Mouse (Mus musculus): ENCODE measurements around the gene Cdk12. TPM values are rescaled to one million over a fixed set of nuclear protein-coding genes. Genes with fewer than 3 reads are reported as not detected.
"Not testable (repeated sequence)": the region's sequence is repeated elsewhere in the genome, so short reads cannot be mapped to it uniquely, and the experiment has no call there.

Cdk12 gene
- polyA plus RNA-seq, 1 experiment: 29.6 TPM

DNA sequence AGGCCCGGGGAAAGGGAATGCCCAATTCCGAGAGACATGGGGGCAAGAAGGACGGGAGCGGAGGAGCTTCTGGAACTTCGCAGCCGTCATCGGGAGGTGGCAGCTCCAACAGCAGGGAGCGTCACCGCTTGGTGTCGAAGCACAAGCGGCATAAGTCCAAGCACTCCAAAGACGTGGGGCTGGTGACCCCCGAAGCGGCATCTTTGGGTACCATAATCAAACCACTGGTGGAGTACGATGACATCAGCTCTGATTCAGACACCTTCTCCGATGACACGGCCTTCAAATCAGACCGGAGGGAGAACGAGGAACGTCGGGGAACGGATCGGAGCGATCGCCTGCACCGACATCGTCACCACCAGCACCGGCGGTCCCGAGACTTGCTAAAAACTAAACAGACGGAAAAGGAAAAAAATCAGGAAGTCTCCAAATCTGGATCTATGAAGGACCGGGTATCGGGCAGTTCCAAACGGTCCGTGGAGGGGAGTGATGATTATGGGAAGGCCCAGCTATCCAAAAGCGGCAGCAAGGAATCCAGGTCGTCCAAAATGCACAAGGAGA, 572 bp downstream of the Cdk12 start:
- no peak for TF ChIP-seq POLR2A (IDR thresholded peaks at IDR 0.05; ENCODE audit: borderline replicate concordance, low read depth, low read length)
- TF ChIP-seq CTCF (IDR thresholded peaks at IDR 0.05; ENCODE audit: low read depth, low read length): no peak
- H3K4me1 ChIP-seq (ENCODE audit: control insufficient read depth, insufficient read depth, low read length): peaks cover 13% of the 10 kb centered on the region
- peak overlapping the region; percentile 57 for H3K27ac ChIP-seq (ENCODE audit: insufficient read depth, low read depth, low read length)
- H3K4me3 ChIP-seq (ENCODE audit: insufficient read depth, low read length): peak overlapping the region; percentile 76

- TF ChIP-seq POLR2A (IDR thresholded peaks at IDR 0.05; ENCODE audit: borderline replicate concordance, low read depth, low read length) (no peak), CTCF (IDR thresholded peaks at IDR 0.05; ENCODE audit: low read depth, low read length) (no peak)
- H3K4me3 ChIP-seq (ENCODE audit: insufficient read depth, low read length): peak overlapping the region; percentile 76
- H3K27ac ChIP-seq (ENCODE audit: insufficient read depth, low read depth, low read length): peak overlapping the region; percentile 57
- H3K4me1 ChIP-seq (ENCODE audit: control insufficient read depth, insufficient read depth, low read length): peaks cover 18% of the 10 kb centered on the region
Measured at GRCm38 (mm10) chr11:98203931-98204421, 1.1 kb downstream of the Cdk12 start.

GRCm38 (mm10) chr11:98205463-98205862, 2.6 kb downstream of the Cdk12 start:
- Histone ChIP-seq H3K27ac (ENCODE audit: insufficient read depth, low read depth, low read length) (no peak overlapping the region), H3K4me1 (ENCODE audit: control insufficient read depth, insufficient read depth, low read length) (peaks cover 21% of the 10 kb centered on the region), H3K4me3 (ENCODE audit: insufficient read depth, low read length) (no peak overlapping the region)
- no peak for TF ChIP-seq POLR2A (IDR thresholded peaks at IDR 0.05; ENCODE audit: borderline replicate concordance, low read depth, low read length)
- no peak for TF ChIP-seq CTCF (IDR thresholded peaks at IDR 0.05; ENCODE audit: low read depth, low read length)

DNA sequence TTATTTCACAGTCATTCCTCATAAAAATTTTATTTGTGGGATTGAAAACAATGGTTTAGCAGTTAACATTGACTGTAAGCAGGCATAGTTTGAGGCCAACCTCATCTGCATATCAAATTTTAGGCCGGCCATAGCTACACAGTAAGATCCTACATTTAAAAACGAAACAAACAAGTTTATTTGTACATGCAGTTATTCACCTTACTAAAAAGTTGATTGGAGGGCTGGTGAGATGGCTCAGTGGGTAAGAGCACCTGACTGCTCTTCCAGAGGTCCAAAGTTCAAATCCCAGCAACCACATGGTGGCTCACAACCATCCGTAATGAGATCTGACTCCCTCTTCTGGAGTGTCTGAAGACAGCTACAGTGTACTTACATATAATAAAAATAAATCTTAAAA, 3.4 kb downstream of the Cdk12 start:
- not testable (repeated sequence) for H3K27ac ChIP-seq (ENCODE audit: insufficient read depth, low read depth, low read length)
- peak overlapping the region; percentile 47; the same call in 1 of the 2 replicates for H3K4me3 ChIP-seq (ENCODE audit: insufficient read depth, low read length)
- peaks cover 18% of the 10 kb centered on the region for H3K4me1 ChIP-seq (ENCODE audit: control insufficient read depth, insufficient read depth, low read length)

GRCm38 (mm10) chr11:98209661-98210060, 6.8 kb downstream of the Cdk12 start:
- peaks cover 16% of the 10 kb centered on the region for H3K4me1 ChIP-seq (ENCODE audit: control insufficient read depth, insufficient read depth, low read length)
- H3K27ac ChIP-seq (ENCODE audit: insufficient read depth, low read depth, low read length); H3K4me3 ChIP-seq (ENCODE audit: insufficient read depth, low read length): not testable (repeated sequence)

DNA sequence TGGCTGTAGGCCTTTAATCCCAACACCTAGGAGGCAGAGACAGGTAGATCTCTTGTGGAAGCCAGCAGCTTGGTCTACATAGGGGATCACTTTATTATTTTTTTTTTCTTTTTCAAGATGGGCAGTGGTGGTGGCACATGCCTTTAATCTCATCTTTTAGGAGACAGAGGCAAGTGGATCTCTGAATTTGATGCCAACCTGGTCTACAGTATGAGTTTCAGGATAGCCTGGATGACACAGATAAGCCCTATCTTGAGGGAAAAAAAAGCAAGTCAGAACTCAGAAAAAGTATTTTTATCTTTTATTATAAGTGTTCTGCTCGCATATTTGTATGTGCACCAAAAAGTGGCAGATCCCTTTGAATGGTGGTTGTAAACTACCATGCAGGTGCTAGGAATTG, 10.5 kb downstream of the Cdk12 start:
- Histone ChIP-seq H3K27ac (ENCODE audit: insufficient read depth, low read depth, low read length) (no peak overlapping the region), H3K4me1 (ENCODE audit: control insufficient read depth, insufficient read depth, low read length) (peaks cover 21% of the 10 kb centered on the region), H3K4me3 (ENCODE audit: insufficient read depth, low read length) (no peak overlapping the region)
- TF ChIP-seq POLR2A (IDR thresholded peaks at IDR 0.05; ENCODE audit: borderline replicate concordance, low read depth, low read length) (no peak), CTCF (IDR thresholded peaks at IDR 0.05; ENCODE audit: low read depth, low read length) (no peak)

GRCm38 (mm10) chr11:98226349-98226748, 23.5 kb downstream of the Cdk12 start:
- H3K4me3 ChIP-seq (ENCODE audit: insufficient read depth, low read length): no peak overlapping the region
- H3K4me1 ChIP-seq (ENCODE audit: control insufficient read depth, insufficient read depth, low read length): no peaks in the 10 kb centered on the region
- no peak overlapping the region for H3K27ac ChIP-seq (ENCODE audit: insufficient read depth, low read depth, low read length)
- TF ChIP-seq CTCF (IDR thresholded peaks at IDR 0.05; ENCODE audit: low read depth, low read length): no peak
- TF ChIP-seq POLR2A (IDR thresholded peaks at IDR 0.05; ENCODE audit: borderline replicate concordance, low read depth, low read length): no peak

DNA sequence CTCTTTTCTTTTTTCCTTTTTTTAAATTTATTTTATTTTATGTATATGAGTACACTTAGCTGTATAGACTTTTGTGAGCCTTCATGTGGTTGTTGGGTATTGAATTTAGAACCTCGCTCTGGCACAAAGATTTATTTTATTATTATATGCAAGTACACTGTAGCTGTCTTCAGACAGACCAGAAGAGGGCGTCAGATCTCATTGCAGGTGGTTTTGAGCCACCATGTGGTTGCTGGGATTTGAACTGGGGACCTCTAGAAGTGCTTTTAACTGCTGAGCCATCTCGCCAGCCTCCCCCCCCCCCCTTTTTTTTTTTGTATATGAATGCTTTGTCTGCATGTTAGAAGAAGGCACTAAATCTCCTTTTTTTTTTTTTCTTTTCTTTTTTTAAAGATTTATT, 35.6 kb downstream of the Cdk12 start:
- TF ChIP-seq POLR2A (IDR thresholded peaks at IDR 0.05; ENCODE audit: borderline replicate concordance, low read depth, low read length) (no peak), CTCF (IDR thresholded peaks at IDR 0.05; ENCODE audit: low read depth, low read length) (no peak)
- Histone ChIP-seq H3K4me1 (ENCODE audit: control insufficient read depth, insufficient read depth, low read length) (no peaks in the 10 kb centered on the region), H3K4me3 (ENCODE audit: insufficient read depth, low read length) (no peak overlapping the region), H3K27ac (ENCODE audit: insufficient read depth, low read depth, low read length) (no peak overlapping the region)

DNA sequence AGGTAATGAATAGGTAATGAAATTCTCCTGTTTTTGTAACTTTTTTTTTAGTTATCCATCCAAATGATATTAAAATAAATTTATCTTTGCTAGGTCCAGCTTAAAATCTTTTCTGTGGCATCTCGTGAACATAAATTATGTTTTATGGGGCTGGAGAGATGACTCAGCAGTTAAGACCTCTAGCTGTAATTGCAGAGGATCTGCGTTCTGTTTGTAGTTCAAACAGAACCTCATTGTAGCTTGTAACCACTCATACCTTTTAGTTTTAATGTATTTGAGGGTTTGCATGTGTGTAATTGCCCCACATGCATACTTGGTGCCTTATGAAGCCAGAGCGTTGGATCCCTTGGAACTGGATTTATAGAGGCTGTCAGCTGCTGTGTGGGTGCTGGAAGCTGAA, 36.1 kb downstream of the Cdk12 start:
- TF ChIP-seq CTCF (IDR thresholded peaks at IDR 0.05; ENCODE audit: low read depth, low read length) (no peak), POLR2A (IDR thresholded peaks at IDR 0.05; ENCODE audit: borderline replicate concordance, low read depth, low read length) (no peak)
- Histone ChIP-seq H3K4me3 (ENCODE audit: insufficient read depth, low read length) (no peak overlapping the region), H3K4me1 (ENCODE audit: control insufficient read depth, insufficient read depth, low read length) (no peaks in the 10 kb centered on the region), H3K27ac (ENCODE audit: insufficient read depth, low read depth, low read length) (no peak overlapping the region)

DNA sequence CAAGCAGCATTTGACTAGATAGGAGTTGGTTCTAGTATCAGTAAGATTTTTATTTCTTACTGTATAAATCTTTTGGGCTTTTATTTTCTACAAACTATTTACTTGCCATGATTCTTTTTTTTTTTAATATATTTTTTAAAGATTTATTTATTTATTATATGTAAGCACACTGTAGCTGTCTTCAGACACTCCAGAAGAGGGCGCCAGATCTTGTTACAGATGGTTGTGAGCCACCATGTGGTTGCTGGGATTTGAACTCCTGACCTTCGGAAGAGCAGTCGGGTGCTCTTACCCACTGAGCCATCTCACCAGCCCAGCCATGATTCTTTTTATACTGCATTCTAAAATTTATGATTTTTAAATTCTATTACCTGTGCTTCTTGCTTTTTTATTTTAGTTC, 40.1 kb downstream of the Cdk12 start:
- not testable (repeated sequence) for H3K4me1 ChIP-seq (ENCODE audit: control insufficient read depth, insufficient read depth, low read length); H3K27ac ChIP-seq (ENCODE audit: insufficient read depth, low read depth, low read length); H3K4me3 ChIP-seq (ENCODE audit: insufficient read depth, low read length)

DNA sequence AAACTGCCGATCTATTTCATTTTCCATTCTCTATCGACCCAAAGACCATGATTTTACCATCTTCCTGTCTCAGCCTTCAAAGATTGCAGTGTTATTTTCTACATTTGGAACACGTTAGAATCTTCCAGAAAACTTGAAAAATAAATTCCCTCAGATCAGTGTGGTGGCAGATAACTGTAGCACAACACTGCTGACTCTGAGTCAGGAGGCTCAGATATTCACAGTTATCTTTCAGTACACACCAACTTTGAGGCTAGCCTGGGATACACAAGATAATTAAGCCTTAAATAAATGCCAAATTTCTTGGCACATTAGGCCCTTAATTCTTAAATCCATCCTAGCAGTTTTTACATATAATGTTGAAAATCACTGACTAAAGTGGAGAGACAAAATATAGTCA, 41.6 kb downstream of the Cdk12 start:
- H3K4me3 ChIP-seq (ENCODE audit: insufficient read depth, low read length): no peak overlapping the region
- H3K27ac ChIP-seq (ENCODE audit: insufficient read depth, low read depth, low read length): no peak overlapping the region
- no peak for TF ChIP-seq POLR2A (IDR thresholded peaks at IDR 0.05; ENCODE audit: borderline replicate concordance, low read depth, low read length)
- no peak for TF ChIP-seq CTCF (IDR thresholded peaks at IDR 0.05; ENCODE audit: low read depth, low read length)
- H3K4me1 ChIP-seq (ENCODE audit: control insufficient read depth, insufficient read depth, low read length): no peaks in the 10 kb centered on the region

All from bone marrow macrophage, adult 2 months (primary cell).